Comparison of ENCODE assay signal across 8 mouse cellular contexts in the genomic region with DNA sequence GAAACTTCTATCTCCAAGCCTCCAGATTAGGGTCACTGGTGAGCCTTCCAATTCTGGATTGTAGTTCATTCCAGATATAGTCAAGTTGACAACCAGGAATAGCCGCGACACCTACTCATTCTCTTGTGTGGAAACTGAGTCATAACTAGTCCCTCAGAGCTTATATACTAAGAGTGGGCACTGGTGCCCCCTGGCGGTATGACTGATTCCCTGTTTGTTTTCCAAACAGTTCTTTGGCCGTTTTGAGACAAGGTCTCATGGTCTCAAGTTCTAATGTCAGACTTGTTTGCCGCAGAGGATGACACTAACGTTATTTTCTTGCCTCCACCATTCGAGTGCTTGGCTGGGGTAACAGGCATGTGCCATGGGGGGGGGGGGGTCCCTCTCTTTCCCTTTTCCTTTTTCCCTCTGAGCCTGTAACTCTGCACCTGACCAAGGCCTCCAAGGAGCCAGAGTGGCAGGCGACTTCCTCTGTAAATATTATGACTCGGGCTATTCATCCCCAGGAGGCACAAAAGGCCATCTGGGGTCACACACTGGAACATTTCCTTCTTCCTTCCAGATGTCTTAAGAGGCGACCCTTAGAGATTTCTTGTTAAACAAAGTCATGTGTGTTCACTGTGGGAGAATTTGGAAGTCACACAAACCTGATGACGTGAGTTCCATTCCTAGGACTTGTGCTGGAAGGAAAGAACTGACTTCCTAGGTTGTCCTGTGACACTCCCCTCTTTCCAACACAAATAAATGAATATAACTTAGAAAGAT. TPM values are rescaled to one million over a fixed set of nuclear protein-coding genes. Genes with fewer than 3 reads are reported as not detected.
DNase-seq lines count a peak whose midpoint lies in the region; ATAC-seq and TF ChIP-seq lines count a peak whose summit lies in the region.

No protein-coding gene starts in this region.

- peaks cover 3% of the 10 kb centered on the region for H3K4me1 ChIP-seq in embryonic facial prominence, embryonic 11.5 days (ENCODE audit: control insufficient read depth, insufficient read depth, low read length)
- H3K4me1 ChIP-seq in heart, postnatal 0 days (ENCODE audit: control insufficient read depth, insufficient read depth), result peaks cover 17% of the 10 kb centered on the region
- peaks cover 10% of the 10 kb centered on the region; the same call in 1 of the 2 replicates for H3K4me1 ChIP-seq in lung, postnatal 0 days (ENCODE audit: insufficient read depth, low read depth, low read length)

- no peak overlapping the region for H3K4me3 ChIP-seq in embryonic facial prominence, embryonic 11.5 days (ENCODE audit: low read depth, low read length)
- no peak overlapping the region for H3K4me3 ChIP-seq in heart, postnatal 0 days (ENCODE audit: low read depth, low read length)
- H3K4me3 ChIP-seq in lung, postnatal 0 days (ENCODE audit: low read depth, low read length), result no peak overlapping the region

- no peak; the same call in 1 of the 2 replicates for TF ChIP-seq EP300 in heart, postnatal 0 days (IDR thresholded peaks at IDR 0.05; ENCODE audit: low read depth)
- TF ChIP-seq EP300 in lung, postnatal 0 days (IDR thresholded peaks at IDR 0.05), result peak; percentile 99

- H3K9me3 ChIP-seq in embryonic facial prominence, embryonic 11.5 days (replicated peaks; ENCODE audit: control insufficient read depth, low read length), result no peaks in the 10 kb centered on the region
- no peaks in the 10 kb centered on the region for H3K9me3 ChIP-seq in heart, postnatal 0 days (replicated peaks; ENCODE audit: control insufficient read depth, low read length)
- no peaks in the 10 kb centered on the region for H3K9me3 ChIP-seq in lung, postnatal 0 days (ENCODE audit: low read length)

- peak; percentile 68 for TF ChIP-seq CTCF in heart, postnatal 0 days (IDR thresholded peaks at IDR 0.05; ENCODE audit: low read depth)
- TF ChIP-seq CTCF in lung, postnatal 0 days (IDR thresholded peaks at IDR 0.05), result peak; percentile 80

- no peak overlapping the region; the same call in 1 of the 2 replicates for H3K9ac ChIP-seq in embryonic facial prominence, embryonic 11.5 days (replicated peaks; ENCODE audit: low read length)
- no peak overlapping the region; the same call in 1 of the 2 replicates for H3K9ac ChIP-seq in heart, postnatal 0 days (replicated peaks; ENCODE audit: low read depth, low read length)
- H3K9ac ChIP-seq in lung, postnatal 0 days (replicated peaks; ENCODE audit: low read depth), result no peak overlapping the region

- no peak for ATAC-seq in CD4-positive, CD25-positive, alpha-beta regulatory T cell, adult 4 months
- ATAC-seq in embryonic facial prominence, embryonic 11.5 days (replicated peaks; ENCODE audit: insufficient number of reproducible peaks, low FRiP score, low TSS enrichment, low read depth), result no peak
- no peak for ATAC-seq in heart, postnatal 0 days (ENCODE audit: insufficient read depth, low read depth)
- peak; percentile 56 for ATAC-seq in lung, postnatal 0 days

- H3K27ac ChIP-seq in embryonic facial prominence, embryonic 11.5 days (replicated peaks; ENCODE audit: low read depth, low read length), result no peak overlapping the region
- H3K27ac ChIP-seq in heart, postnatal 0 days (ENCODE audit: low read depth), result peak overlapping the region; percentile 95
- H3K27ac ChIP-seq in lung, postnatal 0 days (ENCODE audit: low read length), result peak overlapping the region; percentile 97

- peaks cover under 1% of the 10 kb centered on the region; the same call in 1 of the 2 replicates for H3K27me3 ChIP-seq in embryonic facial prominence, embryonic 11.5 days (ENCODE audit: control insufficient read depth, insufficient read depth, low read length)
- peaks cover 25% of the 10 kb centered on the region for H3K27me3 ChIP-seq in heart, postnatal 0 days (ENCODE audit: control insufficient read depth, insufficient read depth, low read length)
- no peaks in the 10 kb centered on the region for H3K27me3 ChIP-seq in lung, postnatal 0 days (replicated peaks; ENCODE audit: insufficient read depth, low read length)
- H3K27me3 ChIP-seq in splenic B cell, adult 2 months (ENCODE audit: control insufficient read depth, insufficient read depth, low read length, poor library complexity, severe bottlenecking), result no peaks in the 10 kb centered on the region

- peak; percentile 83 for DNase-seq in CD4-positive, CD25-positive, alpha-beta regulatory T cell, adult 2 months (ENCODE audit: low read depth, low spot score)
- peak; percentile 80 for DNase-seq in ZHBTc4 (ENCODE audit: low read depth, low spot score)
- peak; percentile 83 for DNase-seq in embryonic facial prominence, embryonic 11.5 days (ENCODE audit: low spot score)
- peak; percentile 85 for DNase-seq in heart, postnatal 0 days (ENCODE audit: low spot score)
- DNase-seq in layer of hippocampus, adult 8-10 months (ENCODE audit: low spot score in 2 of 2), result peak; percentile 64 to 85
- DNase-seq in lung, postnatal 0 days (ENCODE audit: low spot score), result peak; percentile 97
- DNase-seq in splenic B cell, adult 2 months (ENCODE audit: low read depth, low spot score), result peak; percentile 84

- H3K4me2 ChIP-seq in embryonic facial prominence, embryonic 11.5 days (ENCODE audit: low read depth, low read length), result no peak overlapping the region
- H3K4me2 ChIP-seq in heart, postnatal 0 days (ENCODE audit: low read depth, low read length), result no peak overlapping the region
- no peak overlapping the region for H3K4me2 ChIP-seq in lung, postnatal 0 days (replicated peaks; ENCODE audit: low read depth, low read length)

- H3K36me3 ChIP-seq in embryonic facial prominence, embryonic 11.5 days (replicated peaks; ENCODE audit: control insufficient read depth, insufficient read depth, low read depth, low read length), result no peaks in the 10 kb centered on the region
- peaks cover 12% of the 10 kb centered on the region for H3K36me3 ChIP-seq in heart, postnatal 0 days (replicated peaks; ENCODE audit: control insufficient read depth, insufficient read depth, low read length)
- peaks cover 8% of the 10 kb centered on the region; the same call in 1 of the 2 replicates for H3K36me3 ChIP-seq in lung, postnatal 0 days (ENCODE audit: insufficient read depth, low read length)
- H3K36me3 ChIP-seq in splenic B cell, adult 2 months (ENCODE audit: control insufficient read depth, insufficient read depth, low read length, poor library complexity, severe bottlenecking), result no peaks in the 10 kb centered on the region; the same call in 1 of the 2 replicates

- 20% methylated on average over 11 of the region's 11 CpGs for WGBS in embryonic facial prominence, embryonic 11.5 days
- WGBS in heart, postnatal 0 days, result 25% methylated on average over 11 of the region's 11 CpGs
- WGBS in lung, postnatal 0 days, result 15% methylated on average over 11 of the region's 11 CpGs

RNA-seq across cellular contexts. Expression of gene Rab3a, which starts 2.3 kb away (rescaled TPM):
- polyA plus RNA-seq in CD4-positive, CD25-positive, alpha-beta regulatory T cell, adult 4 months (2017; shearing (Covaris generic)), result 1 to 10 TPM; 7.5 to 9.6 TPM
- polyA plus RNA-seq in embryonic facial prominence, embryonic 11.5 days (2014; fragmentation: Nextera tagmentation; extraction: Ambion mirVana), result 24.8 and 31.6 TPM in 2 replicates
- 21.4 and 40.3 TPM in 2 replicates for total RNA-seq in heart, postnatal 0 days (2014; rRNA removed; ENCODE audit: low replicate concordance)
- polyA plus RNA-seq in heart, postnatal 0 days (2015; fragmentation: Nextera tagmentation; extraction: Ambion mirVana), result 32.7 and 32.8 TPM in 2 replicates
- total RNA-seq in layer of hippocampus, adult 8-10 months (2022), result 100 to 1,000 TPM; 732 to 771 (median 756) TPM
- 17.6 and 28.6 TPM in 2 replicates for polyA plus RNA-seq in lung, postnatal 0 days (2015; fragmentation: Nextera tagmentation; extraction: Ambion mirVana)

RNA-seq across cellular contexts. Expression of gene Mpv17l2, which starts 8.6 kb away (rescaled TPM):
- 10 to 100 TPM; 30.2 to 39.2 TPM for polyA plus RNA-seq in CD4-positive, CD25-positive, alpha-beta regulatory T cell, adult 4 months (2017; shearing (Covaris generic))
- 25.8 and 33.5 TPM in 2 replicates for polyA plus RNA-seq in embryonic facial prominence, embryonic 11.5 days (2014; fragmentation: Nextera tagmentation; extraction: Ambion mirVana)
- 26.6 and 56.3 TPM in 2 replicates for total RNA-seq in heart, postnatal 0 days (2014; rRNA removed; ENCODE audit: low replicate concordance)
- polyA plus RNA-seq in heart, postnatal 0 days (2015; fragmentation: Nextera tagmentation; extraction: Ambion mirVana), result 50.3 and 54.0 TPM in 2 replicates
- total RNA-seq in layer of hippocampus, adult 8-10 months (2022), result 10 to 100 TPM; 30.3 to 38.5 (median 31.7) TPM
- 57.4 and 88.8 TPM in 2 replicates for polyA plus RNA-seq in lung, postnatal 0 days (2015; fragmentation: Nextera tagmentation; extraction: Ambion mirVana)

RNA-seq across cellular contexts. Expression of gene Pik3r2, which starts 24.3 kb away (rescaled TPM):
- 1 to 10 TPM; 4.3 to 4.5 TPM for polyA plus RNA-seq in CD4-positive, CD25-positive, alpha-beta regulatory T cell, adult 4 months (2017; shearing (Covaris generic))
- 30.1 and 33.4 TPM in 2 replicates for polyA plus RNA-seq in embryonic facial prominence, embryonic 11.5 days (2014; fragmentation: Nextera tagmentation; extraction: Ambion mirVana)
- 36.6 and 39.3 TPM in 2 replicates for total RNA-seq in heart, postnatal 0 days (2014; rRNA removed; ENCODE audit: low replicate concordance)
- polyA plus RNA-seq in heart, postnatal 0 days (2015; fragmentation: Nextera tagmentation; extraction: Ambion mirVana), result 30.2 and 32.5 TPM in 2 replicates
- 100 to 1,000 TPM; 145 to 157 (median 153) TPM for total RNA-seq in layer of hippocampus, adult 8-10 months (2022)
- 28.0 and 30.5 TPM in 2 replicates for polyA plus RNA-seq in lung, postnatal 0 days (2015; fragmentation: Nextera tagmentation; extraction: Ambion mirVana)

RNA-seq across cellular contexts. Expression of gene Pde4c, which starts 28.7 kb away (rescaled TPM):
- polyA plus RNA-seq in CD4-positive, CD25-positive, alpha-beta regulatory T cell, adult 4 months (2017; shearing (Covaris generic)), result under 1 TPM; 0.66 to 0.94 TPM
- 0.06 and 0.20 TPM in 2 replicates for polyA plus RNA-seq in embryonic facial prominence, embryonic 11.5 days (2014; fragmentation: Nextera tagmentation; extraction: Ambion mirVana)
- total RNA-seq in heart, postnatal 0 days (2014; rRNA removed; ENCODE audit: low replicate concordance), result 0.42 and 1.2 TPM in 2 replicates
- polyA plus RNA-seq in heart, postnatal 0 days (2015; fragmentation: Nextera tagmentation; extraction: Ambion mirVana), result 0.44 and 0.56 TPM in 2 replicates
- total RNA-seq in layer of hippocampus, adult 8-10 months (2022), result 1 to 10 TPM; 1.1 to 2.9 (median 1.5) TPM
- 0.93 and 2.0 TPM in 2 replicates for polyA plus RNA-seq in lung, postnatal 0 days (2015; fragmentation: Nextera tagmentation; extraction: Ambion mirVana)

RNA-seq across cellular contexts. Expression of gene Gm3336, which starts 33.8 kb away (rescaled TPM):
- not detected for polyA plus RNA-seq in CD4-positive, CD25-positive, alpha-beta regulatory T cell, adult 4 months (2017; shearing (Covaris generic))
- not detected in 2 replicates for polyA plus RNA-seq in embryonic facial prominence, embryonic 11.5 days (2014; fragmentation: Nextera tagmentation; extraction: Ambion mirVana)
- total RNA-seq in heart, postnatal 0 days (2014; rRNA removed; ENCODE audit: low replicate concordance), result not detected in 2 replicates
- polyA plus RNA-seq in heart, postnatal 0 days (2015; fragmentation: Nextera tagmentation; extraction: Ambion mirVana), result not detected in 2 replicates
- total RNA-seq in layer of hippocampus, adult 8-10 months (2022), result not detected
- 0.50 and 0.54 TPM in 2 replicates for polyA plus RNA-seq in lung, postnatal 0 days (2015; fragmentation: Nextera tagmentation; extraction: Ambion mirVana)
